Mouse (Mus musculus): ENCODE data around the gene Gm20695.

DNA sequence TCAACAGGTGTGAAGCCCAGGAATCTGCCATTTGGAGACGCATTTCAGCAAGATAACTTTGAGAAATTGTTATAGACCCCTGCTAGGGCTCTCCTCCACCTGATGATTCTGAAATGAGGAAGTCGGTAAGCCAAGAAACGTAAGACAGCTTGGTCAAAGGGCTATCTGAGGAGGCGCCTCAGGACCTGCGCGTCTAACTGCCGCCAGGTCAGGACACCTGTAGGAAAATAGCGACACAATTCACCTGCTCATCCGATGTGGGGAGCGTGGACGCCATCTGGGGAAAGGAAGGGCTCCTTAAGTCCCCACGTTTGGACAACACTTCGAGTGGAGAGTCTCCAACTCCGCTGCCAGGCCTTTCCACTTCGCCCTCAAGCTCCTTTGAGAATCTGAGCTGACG, 12.6 kb upstream of the Gm20695 start:
- TF ChIP-seq POLR2A (IDR thresholded peaks at IDR 0.05; ENCODE audit: extremely low read depth, insufficient read depth, low read length) (no peak), CTCF (IDR thresholded peaks at IDR 0.05; ENCODE audit: extremely low read depth, insufficient read depth, low read length) (no peak)

Measured in cortical plate, adult 2 months (tissue).